In genomic region chr16:91222171-91222642, GRCm38 (mm10) we compare ENCODE assay signal across 8 mouse cellular contexts. TPM values are rescaled to one million over a fixed set of nuclear protein-coding genes. Genes with fewer than 3 reads are reported as not detected.
DNase-seq lines count a peak whose midpoint lies in the region; ATAC-seq lines count a peak whose summit lies in the region.
"Had no signal": no experiment of that assay in that cellular context is flagged by ENCODE, and none has a peak within 500 bp of the region (broad histone marks: within the 10 kb centered on the region; RNA-seq: fewer than 3 reads in every experiment).

No protein-coding gene starts in this region.

- H3K4me2 ChIP-seq in liver, embryonic 11.5 days: peak overlapping the region; percentile 6; the same call in 1 of the 2 replicates
- H3K4me2 ChIP-seq in embryonic facial prominence, embryonic 12.5 days (replicated peaks): peak overlapping the region; percentile 16
- H3K4me2 ChIP-seq in hindbrain, embryonic 15.5 days: peak overlapping the region; percentile 35
- H3K4me2 ChIP-seq in neural tube, embryonic 15.5 days: peak overlapping the region; percentile 36

- H3K27ac ChIP-seq in liver, embryonic 11.5 days (ENCODE audit: low read depth, low read length): no peak overlapping the region
- no peak overlapping the region for H3K27ac ChIP-seq in embryonic facial prominence, embryonic 12.5 days
- peak overlapping the region; percentile 16 for H3K27ac ChIP-seq in hindbrain, embryonic 15.5 days (replicated peaks)
- H3K27ac ChIP-seq in neural tube, embryonic 15.5 days (replicated peaks): peak overlapping the region; percentile 37; the same call in 1 of the 2 replicates

- no peak for ATAC-seq in liver, embryonic 11.5 days (replicated peaks; ENCODE audit: low FRiP score)
- no peak for ATAC-seq in embryonic facial prominence, embryonic 12.5 days (ENCODE audit: insufficient number of reproducible peaks, insufficient read depth, low FRiP score, low TSS enrichment)
- no peak for ATAC-seq in hindbrain, embryonic 15.5 days (ENCODE audit: low FRiP score, low read depth)
- no peak for ATAC-seq in neural tube, embryonic 15.5 days (ENCODE audit: low FRiP score)
- no peak for ATAC-seq in erythroid progenitor cell, adult 5-6 weeks (replicated peaks; ENCODE audit: low FRiP score, poor library complexity, severe bottlenecking)

- peaks cover 99% of the 10 kb centered on the region for H3K27me3 ChIP-seq in liver, embryonic 11.5 days (replicated peaks; ENCODE audit: control insufficient read depth, insufficient read depth, low read length)
- peaks cover 98% of the 10 kb centered on the region for H3K27me3 ChIP-seq in embryonic facial prominence, embryonic 12.5 days
- peaks cover 93% of the 10 kb centered on the region for H3K27me3 ChIP-seq in hindbrain, embryonic 15.5 days
- peaks cover 99% of the 10 kb centered on the region for H3K27me3 ChIP-seq in neural tube, embryonic 15.5 days (replicated peaks)

- peaks cover 5% of the 10 kb centered on the region for H3K4me1 ChIP-seq in liver, embryonic 11.5 days (replicated peaks; ENCODE audit: control insufficient read depth, insufficient read depth, low read length)
- H3K4me1 ChIP-seq in embryonic facial prominence, embryonic 12.5 days: peaks cover 25% of the 10 kb centered on the region; the same call in 1 of the 2 replicates
- H3K4me1 ChIP-seq in hindbrain, embryonic 15.5 days (replicated peaks): peaks cover 40% of the 10 kb centered on the region
- peaks cover 41% of the 10 kb centered on the region for H3K4me1 ChIP-seq in neural tube, embryonic 15.5 days

- H3K4me3 ChIP-seq in liver, embryonic 11.5 days (ENCODE audit: low read depth, low read length): no peak overlapping the region
- peak overlapping the region; percentile 13 for H3K4me3 ChIP-seq in embryonic facial prominence, embryonic 12.5 days
- H3K4me3 ChIP-seq in hindbrain, embryonic 15.5 days: peak overlapping the region; percentile 22
- H3K4me3 ChIP-seq in neural tube, embryonic 15.5 days (replicated peaks): peak overlapping the region; percentile 20

- no peak for DNase-seq in liver, embryonic 11.5 days (ENCODE audit: low spot score)
- no peak for DNase-seq in liver
- DNase-seq in natural killer cell, adult 2 months (ENCODE audit: low spot score in 2 of 2): no peak

- peaks cover 2% of the 10 kb centered on the region; the same call in 1 of the 2 replicates for H3K9me3 ChIP-seq in liver, embryonic 11.5 days (ENCODE audit: control insufficient read depth, low read length)
- peaks cover 3% of the 10 kb centered on the region for H3K9me3 ChIP-seq in embryonic facial prominence, embryonic 12.5 days
- H3K9me3 ChIP-seq in hindbrain, embryonic 15.5 days: 0 out of 2 replicates have a peak, but pooled peaks cover 3% of the 10 kb centered on the region
- H3K9me3 ChIP-seq in neural tube, embryonic 15.5 days (replicated peaks): no peaks in the 10 kb centered on the region

- no peak overlapping the region for H3K9ac ChIP-seq in liver, embryonic 11.5 days (ENCODE audit: low read depth, low read length)
- no peak overlapping the region for H3K9ac ChIP-seq in embryonic facial prominence, embryonic 12.5 days
- no peak overlapping the region for H3K9ac ChIP-seq in hindbrain, embryonic 15.5 days
- H3K9ac ChIP-seq in neural tube, embryonic 15.5 days (replicated peaks): no peak overlapping the region

- WGBS in liver, embryonic 11.5 days: 3% methylated on average over 25 of the region's 25 CpGs
- under 1% methylated on average over 25 of the region's 25 CpGs for WGBS in embryonic facial prominence, embryonic 12.5 days
- 1% methylated on average over 25 of the region's 25 CpGs for WGBS in hindbrain, embryonic 15.5 days
- under 1% methylated on average over 25 of the region's 25 CpGs for WGBS in neural tube, embryonic 15.5 days

- no peaks in the 10 kb centered on the region for H3K36me3 ChIP-seq in liver, embryonic 11.5 days (ENCODE audit: control insufficient read depth, insufficient read depth, low read length)
- H3K36me3 ChIP-seq in embryonic facial prominence, embryonic 12.5 days: no peaks in the 10 kb centered on the region
- H3K36me3 ChIP-seq in hindbrain, embryonic 15.5 days: no peaks in the 10 kb centered on the region
- H3K36me3 ChIP-seq in neural tube, embryonic 15.5 days: no peaks in the 10 kb centered on the region

RNA-seq across cellular contexts. Expression of gene Olig2, which starts 3.0 kb away (rescaled TPM):
- not detected in 2 replicates for polyA plus RNA-seq in liver, embryonic 11.5 days (2014; fragmentation: Nextera tagmentation; extraction: Ambion mirVana)
- 1.6 and 2.9 TPM in 2 replicates for polyA plus RNA-seq in embryonic facial prominence, embryonic 12.5 days (2016; fragmentation: Nextera tagmentation; extraction: Ambion mirVana)
- 15.6 and 16.2 TPM in 2 replicates for polyA plus RNA-seq in hindbrain, embryonic 15.5 days (2015; fragmentation: Nextera tagmentation; extraction: Ambion mirVana)
- 8.5 and 9.9 TPM in 2 replicates for polyA plus RNA-seq in neural tube, embryonic 15.5 days (2015; fragmentation: Nextera tagmentation; extraction: Ambion mirVana)
- not detected in 2 replicates for total RNA-seq in erythroid progenitor cell, adult 5-6 weeks (2015; ENCODE audit: low replicate concordance)
- total RNA-seq in erythroid progenitor cell, adult 5-6 weeks (2017; ENCODE audit: low replicate concordance): not detected in 2 replicates
- total RNA-seq: adrenal gland, adult 18-20 months had no signal

RNA-seq across cellular contexts. Expression of gene Olig1, which starts 47.4 kb away (rescaled TPM):
- not detected in 2 replicates for polyA plus RNA-seq in liver, embryonic 11.5 days (2014; fragmentation: Nextera tagmentation; extraction: Ambion mirVana)
- 1.9 and 5.0 TPM in 2 replicates for polyA plus RNA-seq in embryonic facial prominence, embryonic 12.5 days (2016; fragmentation: Nextera tagmentation; extraction: Ambion mirVana)
- polyA plus RNA-seq in hindbrain, embryonic 15.5 days (2015; fragmentation: Nextera tagmentation; extraction: Ambion mirVana): 121 and 136 TPM in 2 replicates
- 77.3 and 86.7 TPM in 2 replicates for polyA plus RNA-seq in neural tube, embryonic 15.5 days (2015; fragmentation: Nextera tagmentation; extraction: Ambion mirVana)
- not detected in 2 replicates for total RNA-seq in erythroid progenitor cell, adult 5-6 weeks (2015; ENCODE audit: low replicate concordance)
- not detected in 2 replicates for total RNA-seq in erythroid progenitor cell, adult 5-6 weeks (2017; ENCODE audit: low replicate concordance)

Comparison
In these comparisons a context has a peak if more than half of its experiments do, and no peak if none do; other contexts are left out.
1. H3K27ac ChIP-seq: peak in hindbrain, embryonic 15.5 days (single experiment) and neural tube, embryonic 15.5 days (single experiment); none in liver, embryonic 11.5 days (single experiment) and embryonic facial prominence, embryonic 12.5 days (single experiment).
2. RNA of gene Olig1, which starts 47.4 kb away (polyA plus RNA-seq): 121 to 136 TPM in hindbrain, embryonic 15.5 days and 77.3 to 86.7 TPM in neural tube, embryonic 15.5 days; 1.9 to 5.0 TPM in embryonic facial prominence, embryonic 12.5 days and not detected in liver, embryonic 11.5 days; every median in the first group is over 10 times any median in the second.
3. Peak in every context shown above with its lines, with median percentiles within 50 percentile points of each other: H3K4me2 ChIP-seq.